Mouse (Mus musculus) embryonic fibroblast, embryonic 13.5 days (primary cell): Measurements from ENCODE around the gene Hsf2bp.

Source experiments
- CTCF ChIP-seq: IDR thresholded peaks from 2 replicates; pipeline ENCODE4 v1.5.1; 2011; ENCODE audit warnings: mild to moderate bottlenecking, control low read depth, low read length, moderate library complexity, borderline replicate concordance; ENCODE audit not compliant: insufficient read depth
- POLR2A ChIP-seq: IDR thresholded peaks from 2 replicates; pipeline ENCODE4 v1.6.1; 2011; ENCODE audit warnings: low read depth, mild to moderate bottlenecking, control low read depth, low read length, moderate library complexity

GRCm38 (mm10) chr17:32046541-32046940 lies 10.4 kb upstream of the Hsf2bp start:
- TF ChIP-seq POLR2A (no peak), CTCF (no peak)
